Mouse (Mus musculus): ENCODE data around the gene Adap2. TPM values are rescaled to one million over a fixed set of nuclear protein-coding genes. Genes with fewer than 3 reads are reported as not detected.

The Adap2 gene
- polyA plus RNA-seq, 1 experiment from 2014 or later = 101 TPM

DNA sequence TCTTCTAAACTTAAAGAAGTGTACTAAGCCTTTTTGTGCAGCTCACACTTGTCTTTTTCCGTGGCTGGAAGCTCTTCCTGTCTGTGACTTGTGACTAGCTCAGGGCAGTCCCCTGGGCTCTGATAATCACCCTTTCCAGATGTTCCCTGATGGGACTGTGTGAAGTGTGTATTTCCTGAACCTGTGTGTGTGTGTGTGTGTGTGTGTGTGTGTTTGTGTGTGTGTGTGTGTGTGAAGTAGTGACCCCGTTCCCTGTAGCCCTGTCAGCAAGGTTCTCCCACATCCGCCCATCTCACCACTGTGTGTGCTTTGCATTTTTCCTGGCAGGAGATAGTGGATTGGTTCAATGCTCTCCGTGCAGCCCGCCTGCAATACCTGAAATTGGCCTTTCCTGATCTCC, 16.4 kb downstream of the Adap2 start:
- WGBS (ENCODE audit: missing documents) = 68% methylated on average over 5 of the region's 5 CpGs
- Histone ChIP-seq H3K27ac (peak overlapping the region; percentile 98), H3K4me3 (ENCODE audit: inconsistent target) (no peak overlapping the region), H3K79me2 (ENCODE audit: inconsistent target) (peaks cover 46% of the 10 kb centered on the region; the same call in 1 of the 2 replicates), H3K36me3 (ENCODE audit: inconsistent target) (peaks cover 53% of the 10 kb centered on the region)

DNA sequence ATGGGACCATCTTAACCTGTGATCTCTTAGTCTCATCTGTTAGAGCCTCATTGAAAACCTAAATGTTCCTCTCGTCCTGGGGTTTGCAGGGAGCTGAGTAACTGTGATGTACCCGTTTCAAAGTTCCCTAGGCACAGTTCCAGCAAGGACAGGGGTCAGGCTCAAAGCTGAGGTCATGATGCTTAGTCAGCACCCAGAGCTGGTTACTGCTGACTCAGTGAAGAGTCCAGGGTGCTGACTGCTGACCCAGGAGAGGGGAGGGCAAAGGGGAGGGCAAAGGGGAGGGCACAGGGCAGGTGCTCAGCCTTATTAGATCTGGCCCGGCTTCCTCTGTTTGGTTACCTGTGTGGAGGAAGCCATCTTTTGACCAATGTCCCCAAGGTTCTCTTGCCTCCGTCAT, 18.0 kb downstream of the Adap2 start:
- peak overlapping the region; percentile 98 for H3K27ac ChIP-seq
- WGBS (ENCODE audit: missing documents) = 50% methylated on average over 4 of the region's 4 CpGs

DNA sequence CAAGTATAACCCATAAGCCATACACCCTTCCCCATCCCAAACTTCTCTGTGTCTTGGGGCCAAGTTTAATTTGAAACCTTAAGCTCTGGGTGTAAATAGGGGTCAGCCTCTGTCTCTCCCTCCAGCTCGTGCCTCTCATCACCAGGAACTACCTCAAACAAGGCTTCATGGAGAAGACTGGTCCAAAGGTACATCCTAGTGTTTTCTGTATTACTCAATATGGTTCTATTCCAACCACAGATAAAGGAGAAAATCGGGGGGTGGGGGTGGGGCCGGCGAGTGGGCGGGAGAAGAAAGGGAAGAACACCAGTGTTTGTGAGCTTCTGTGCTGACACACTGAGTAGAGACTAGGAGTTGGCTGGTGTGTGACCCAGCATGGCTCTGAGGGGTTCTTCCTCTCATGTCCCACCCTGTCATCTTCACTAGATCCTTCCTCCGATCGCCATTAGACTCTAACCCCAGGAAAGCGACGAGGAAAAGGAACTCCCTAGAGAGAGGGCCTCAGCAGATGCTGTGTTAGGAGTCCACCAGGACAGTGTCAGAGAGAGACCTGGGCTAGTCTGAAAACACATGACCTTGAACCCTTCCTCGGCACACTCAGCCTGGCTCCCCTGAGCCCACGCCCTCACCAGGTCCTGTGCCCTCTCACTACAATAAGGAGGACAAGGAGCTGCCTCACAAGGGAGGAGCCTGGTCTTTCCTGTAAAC, 20.2 kb downstream of the Adap2 start:
- H3K27ac ChIP-seq = peak overlapping the region; percentile 98
- H3K4me3 ChIP-seq (ENCODE audit: inconsistent target) = no peak overlapping the region
- peaks cover 59% of the 10 kb centered on the region for H3K36me3 ChIP-seq (ENCODE audit: inconsistent target)
- H3K79me2 ChIP-seq (ENCODE audit: inconsistent target) = peaks cover 36% of the 10 kb centered on the region; the same call in 1 of the 2 replicates
- WGBS (ENCODE audit: missing documents) = 77% methylated on average over 11 of the region's 11 CpGs

More for the DNA sequence above, 18.0 kb downstream of the Adap2 start:
- Histone ChIP-seq H3K79me2 (ENCODE audit: inconsistent target) (peaks cover 36% of the 10 kb centered on the region; the same call in 1 of the 2 replicates), H3K4me3 (ENCODE audit: inconsistent target) (no peak overlapping the region), H3K36me3 (ENCODE audit: inconsistent target) (peaks cover 51% of the 10 kb centered on the region)

DNA sequence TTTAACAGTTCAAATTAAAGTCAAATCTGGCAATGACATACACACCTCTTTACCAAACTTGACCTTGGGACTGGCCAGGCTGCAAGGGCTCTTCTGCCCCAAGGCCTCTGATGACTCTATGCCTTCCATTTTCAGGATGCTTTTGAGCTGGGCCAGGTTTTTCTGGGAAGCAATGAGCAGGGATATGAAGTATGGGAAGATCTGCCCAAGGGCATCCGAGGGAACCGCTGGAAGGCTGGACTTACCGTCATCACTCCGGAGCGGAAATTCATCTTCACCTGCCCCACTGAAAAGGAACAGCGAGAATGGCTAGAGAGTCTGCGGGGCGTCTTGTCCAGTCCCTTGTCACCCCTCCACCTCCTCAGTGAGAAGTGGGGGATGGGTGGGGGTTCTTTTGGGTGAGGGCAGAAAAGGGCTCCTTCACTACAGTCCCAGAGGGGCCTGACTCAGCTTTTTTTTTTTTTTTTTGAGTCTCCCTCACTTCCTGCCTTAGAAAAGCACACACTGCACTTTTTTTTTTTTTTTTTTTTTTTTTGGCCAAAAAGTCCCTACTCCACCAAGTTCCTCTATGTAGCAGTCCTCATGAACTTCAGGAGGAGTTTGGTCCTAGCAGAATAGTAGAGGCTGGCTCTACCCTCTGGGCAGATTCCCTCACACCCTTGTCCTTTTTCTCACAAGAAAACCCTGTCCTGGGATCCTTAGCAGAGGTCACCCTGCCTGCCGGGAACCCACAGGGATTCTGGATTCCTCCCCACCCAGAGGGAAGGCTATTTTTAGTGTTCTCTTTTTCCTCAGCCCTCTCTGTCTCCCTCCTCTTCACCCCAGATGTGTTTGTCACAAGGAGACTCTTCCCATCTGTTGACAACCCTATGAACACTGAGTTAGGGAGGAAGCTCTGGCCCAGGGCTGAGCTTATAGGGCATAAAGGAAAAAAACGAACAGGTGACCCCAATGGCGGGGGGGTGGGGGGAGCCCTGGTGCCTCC, 23.3 kb downstream of the Adap2 start:
- Histone ChIP-seq H3K4me3 (ENCODE audit: inconsistent target) (no peak overlapping the region), H3K36me3 (ENCODE audit: inconsistent target) (peaks cover 51% of the 10 kb centered on the region), H3K79me2 (ENCODE audit: inconsistent target) (peaks cover 20% of the 10 kb centered on the region; the same call in 1 of the 2 replicates), H3K27ac (peak overlapping the region; percentile 98)
- WGBS (ENCODE audit: missing documents) = 56% methylated on average over 11 of the region's 11 CpGs

DNA sequence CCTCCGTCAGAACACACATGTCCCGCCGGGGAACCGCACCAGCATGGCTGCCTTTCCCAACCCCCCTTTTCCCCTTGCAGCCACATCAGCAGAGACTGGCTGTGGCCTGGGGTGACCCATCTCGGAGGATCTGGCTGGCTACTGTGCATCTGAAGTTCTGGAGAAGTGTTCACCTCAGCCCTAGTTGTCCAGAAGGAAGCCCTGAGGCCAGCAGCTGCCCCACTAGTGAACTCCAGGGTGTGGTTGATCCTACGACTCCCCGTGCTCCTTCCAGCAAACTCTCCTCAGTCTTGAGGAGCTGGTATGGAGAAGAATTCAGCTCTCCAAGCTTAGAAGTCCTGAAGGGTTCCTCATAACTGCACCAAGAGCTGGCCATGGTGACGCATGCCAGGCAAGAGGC, 24.4 kb downstream of the Adap2 start:
- Histone ChIP-seq H3K36me3 (ENCODE audit: inconsistent target) (peaks cover 40% of the 10 kb centered on the region), H3K27ac (peak overlapping the region; percentile 98), H3K79me2 (ENCODE audit: inconsistent target) (peaks cover 9% of the 10 kb centered on the region; the same call in 1 of the 2 replicates), H3K4me3 (ENCODE audit: inconsistent target) (no peak overlapping the region)
- 92% methylated on average over 8 of the region's 8 CpGs for WGBS (ENCODE audit: missing documents)

DNA sequence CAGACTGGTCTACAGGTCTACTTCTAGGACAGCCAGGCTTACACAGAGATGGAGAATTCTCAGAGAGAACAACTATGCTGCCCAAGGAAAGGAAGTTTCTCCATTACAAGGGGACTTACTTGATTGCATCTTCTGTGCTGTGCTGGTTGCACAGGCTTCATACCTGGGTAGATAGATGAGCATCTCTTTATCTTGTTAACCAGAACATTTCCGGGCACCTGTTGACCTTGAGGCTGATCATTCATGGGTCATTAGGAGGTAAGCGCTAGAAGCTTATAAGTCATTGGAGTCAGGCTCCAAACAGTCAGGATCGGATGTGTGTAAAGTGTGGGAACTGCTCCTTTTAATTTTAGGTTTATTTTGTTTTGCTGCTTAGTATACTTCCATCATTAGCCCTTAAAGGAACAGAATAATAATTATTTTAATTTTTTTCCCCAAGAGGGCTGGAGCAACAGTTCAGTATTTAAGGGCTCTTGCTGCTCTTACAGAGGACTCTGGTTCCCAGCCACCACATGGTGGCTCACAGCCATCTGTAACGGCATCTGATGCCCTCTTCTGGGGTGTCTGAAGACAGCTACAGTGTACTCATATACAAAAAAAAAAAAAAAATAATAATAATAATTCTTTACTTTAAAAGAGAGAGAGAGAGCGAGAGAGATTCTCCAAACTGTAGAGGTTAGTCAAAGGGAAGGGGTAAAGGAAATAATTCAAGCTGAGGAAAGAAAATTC, 27.3 kb downstream of the Adap2 start:
- Histone ChIP-seq H3K79me2 (ENCODE audit: inconsistent target) (peaks cover 26% of the 10 kb centered on the region), H3K36me3 (ENCODE audit: inconsistent target) (peaks cover 19% of the 10 kb centered on the region), H3K27ac (no peak overlapping the region), H3K4me3 (ENCODE audit: inconsistent target) (no peak overlapping the region)
- 81% methylated on average over 5 of the region's 5 CpGs for WGBS (ENCODE audit: missing documents)

DNA sequence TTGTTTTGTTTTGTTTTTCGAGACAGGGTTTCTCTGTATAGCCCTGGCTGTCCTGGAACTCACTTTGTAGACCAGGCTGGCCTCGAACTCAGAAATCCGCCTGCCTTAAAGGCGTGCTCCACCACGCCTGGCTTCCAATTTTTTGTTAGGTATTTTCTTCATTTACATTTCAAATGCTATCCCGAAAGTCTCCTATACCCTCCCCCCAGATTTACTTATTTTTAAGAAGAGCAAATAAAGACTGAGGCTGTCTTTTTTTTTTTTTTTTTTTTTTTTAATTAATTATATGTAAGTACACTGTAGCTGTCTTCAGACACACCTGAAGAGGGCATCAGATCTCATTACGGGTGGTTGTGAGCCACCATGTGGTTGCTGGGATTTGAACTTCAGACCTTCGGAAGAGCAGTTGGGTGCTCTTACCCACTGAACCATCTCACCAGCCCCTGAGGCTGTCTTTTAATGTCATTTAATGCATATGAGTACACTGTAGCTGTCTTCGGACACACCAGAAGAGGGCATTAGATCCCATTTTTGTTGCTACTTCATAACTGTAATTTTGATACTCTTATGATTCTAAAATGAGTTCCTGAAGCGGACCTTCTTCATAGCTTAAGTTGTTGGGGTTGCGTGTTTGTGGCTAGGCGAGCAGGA, 29.3 kb downstream of the Adap2 start:
- peak overlapping the region; percentile 95 for H3K27ac ChIP-seq

DNA sequence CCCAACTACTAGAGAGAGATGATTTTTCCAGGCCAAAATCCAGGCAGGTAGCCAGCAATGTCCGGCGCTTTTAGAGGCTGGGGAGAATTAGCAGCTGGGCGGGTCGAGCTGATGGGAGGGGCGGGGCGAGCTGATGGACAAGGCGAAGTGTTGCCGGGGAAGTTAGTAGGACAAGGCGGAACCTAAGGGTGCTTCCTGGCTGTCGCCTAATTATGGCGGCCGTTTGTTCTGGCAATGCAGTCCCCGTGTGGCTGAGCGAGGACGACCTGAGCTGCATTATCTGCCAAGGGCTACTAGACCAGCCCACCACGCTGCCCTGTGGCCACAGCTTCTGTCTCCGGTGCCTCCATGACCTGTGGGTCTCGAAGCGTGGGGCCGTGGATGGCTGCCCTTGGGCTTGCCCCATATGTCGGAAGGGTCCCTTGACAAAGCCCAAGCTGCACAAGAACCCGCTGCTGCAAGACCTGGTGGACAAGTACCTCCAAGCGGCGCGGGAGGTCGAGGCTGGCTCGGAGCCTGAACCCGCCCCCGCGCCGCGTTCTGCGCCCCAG, 29.9 kb downstream of the Adap2 start, which contains the start of gene Rnf135:
Gene Rnf135, plus strand, starts transcription at position 147 of the 551 bp plus-strand sequence.
- peak within 1 kb of the TSS; percentile 92 for H3K4me3 ChIP-seq (ENCODE audit: inconsistent target)
- H3K79me2 ChIP-seq (ENCODE audit: inconsistent target) = peaks cover 37% of the 10 kb centered on the region
- peak within 1 kb of the TSS; percentile 95 for H3K27ac ChIP-seq
- H3K36me3 ChIP-seq (ENCODE audit: inconsistent target) = peaks cover 6% of the 10 kb centered on the region; the same call in 1 of the 2 replicates
- 1% methylated on average over 30 of the region's 33 CpGs for WGBS (ENCODE audit: missing documents)

More for the DNA sequence above, 29.3 kb downstream of the Adap2 start:
- WGBS (ENCODE audit: missing documents) = 2% methylated on average over 4 of the region's 12 CpGs
- peaks cover 35% of the 10 kb centered on the region for H3K79me2 ChIP-seq (ENCODE audit: inconsistent target)
- H3K4me3 ChIP-seq (ENCODE audit: inconsistent target) = peak overlapping the region; percentile 92
- H3K36me3 ChIP-seq (ENCODE audit: inconsistent target) = peaks cover 11% of the 10 kb centered on the region

DNA sequence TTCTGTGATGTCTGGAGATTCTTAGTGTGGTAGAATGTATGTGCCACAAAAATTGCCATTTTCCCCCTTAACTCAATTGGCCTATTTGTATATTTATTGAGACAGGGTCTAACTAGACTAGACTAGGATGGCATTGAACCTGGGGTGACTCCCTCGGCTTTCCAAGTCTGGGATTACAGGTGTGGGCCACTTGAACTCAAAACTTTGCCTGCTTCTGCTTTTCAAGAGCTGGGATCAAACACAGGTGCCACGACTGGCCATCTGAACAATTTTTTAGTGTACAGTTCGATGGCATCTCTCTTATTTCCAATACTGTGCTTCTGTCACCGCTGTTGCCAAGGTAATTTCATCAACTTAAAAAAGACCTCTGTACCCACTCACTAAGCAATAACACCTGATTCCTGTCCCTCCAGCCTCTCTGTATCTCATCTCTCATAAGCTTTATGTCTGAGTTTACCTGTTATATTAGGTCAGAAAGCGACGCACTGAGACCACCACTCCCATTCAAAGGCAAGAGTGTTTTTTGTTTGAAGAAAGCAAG, 30.7 kb downstream of the Adap2 start:
- 79% methylated on average over 6 of the region's 6 CpGs for WGBS (ENCODE audit: missing documents)
- Histone ChIP-seq H3K4me3 (ENCODE audit: inconsistent target) (peak overlapping the region; percentile 92), H3K79me2 (ENCODE audit: inconsistent target) (peaks cover 43% of the 10 kb centered on the region), H3K27ac (peak overlapping the region; percentile 95), H3K36me3 (ENCODE audit: inconsistent target) (peaks cover 7% of the 10 kb centered on the region; the same call in 1 of the 2 replicates)

DNA sequence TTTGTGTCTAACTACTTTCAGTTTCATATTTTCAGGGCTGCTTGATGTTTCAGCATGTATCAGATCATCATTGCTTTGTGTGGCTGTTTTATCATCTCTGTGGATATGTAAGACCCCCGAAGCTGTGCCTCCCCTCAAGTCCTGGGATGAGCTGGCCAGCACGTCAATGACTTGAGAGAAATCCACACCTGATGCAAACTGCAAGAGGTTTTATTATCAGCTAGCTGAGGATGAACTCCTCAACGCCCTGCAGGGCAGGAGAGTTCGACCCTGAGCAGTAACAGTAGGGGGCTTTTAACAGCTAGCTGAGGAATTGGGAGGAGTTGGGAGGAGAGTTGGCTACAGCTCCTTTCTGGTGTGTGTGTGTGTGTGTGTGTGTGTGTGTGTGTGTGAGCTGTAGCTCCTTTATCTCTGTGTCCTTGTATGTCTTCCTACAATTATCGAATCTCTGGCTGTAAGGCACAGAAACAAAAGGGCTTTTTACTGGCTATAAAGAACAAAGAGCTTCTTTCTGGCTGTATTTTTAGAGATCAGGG, 31.6 kb downstream of the Adap2 start:
- Histone ChIP-seq H3K27ac (0 out of 2 replicates have a peak overlapping the region, but pooled peaks have one; percentile 95), H3K79me2 (ENCODE audit: inconsistent target) (peaks cover 43% of the 10 kb centered on the region), H3K36me3 (ENCODE audit: inconsistent target) (peaks cover 16% of the 10 kb centered on the region; the same call in 1 of the 2 replicates), H3K4me3 (ENCODE audit: inconsistent target) (peak overlapping the region; percentile 92; the same call in 1 of the 2 replicates)
- 96% methylated on average over 5 of the region's 5 CpGs for WGBS (ENCODE audit: missing documents)

DNA sequence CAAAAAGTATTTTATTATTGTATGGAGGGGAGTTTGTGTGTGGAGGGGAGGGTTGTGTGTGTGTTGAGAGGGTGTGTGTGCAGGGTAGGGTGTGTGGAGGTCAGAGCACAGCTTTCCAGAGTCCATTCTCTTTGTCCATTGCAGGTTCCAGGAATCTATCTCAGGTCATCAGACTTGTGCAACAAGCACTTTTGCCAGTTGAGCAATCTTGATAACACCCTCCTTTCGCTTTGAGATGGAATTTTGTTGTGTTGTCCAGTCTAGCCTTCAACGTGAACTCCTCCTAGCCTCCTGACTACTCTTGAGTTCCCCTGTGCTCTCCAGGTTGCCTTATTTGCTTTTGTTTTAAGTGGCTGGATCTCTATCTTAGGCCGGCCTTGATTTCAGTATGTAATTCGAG, 36.4 kb downstream of the Adap2 start:
- Histone ChIP-seq H3K27ac (no peak overlapping the region), H3K4me3 (ENCODE audit: inconsistent target) (no peak overlapping the region), H3K79me2 (ENCODE audit: inconsistent target) (peaks cover 26% of the 10 kb centered on the region), H3K36me3 (ENCODE audit: inconsistent target) (peaks cover 63% of the 10 kb centered on the region)
- WGBS (ENCODE audit: missing documents) = 96% methylated on average over 4 of the region's 4 CpGs

DNA sequence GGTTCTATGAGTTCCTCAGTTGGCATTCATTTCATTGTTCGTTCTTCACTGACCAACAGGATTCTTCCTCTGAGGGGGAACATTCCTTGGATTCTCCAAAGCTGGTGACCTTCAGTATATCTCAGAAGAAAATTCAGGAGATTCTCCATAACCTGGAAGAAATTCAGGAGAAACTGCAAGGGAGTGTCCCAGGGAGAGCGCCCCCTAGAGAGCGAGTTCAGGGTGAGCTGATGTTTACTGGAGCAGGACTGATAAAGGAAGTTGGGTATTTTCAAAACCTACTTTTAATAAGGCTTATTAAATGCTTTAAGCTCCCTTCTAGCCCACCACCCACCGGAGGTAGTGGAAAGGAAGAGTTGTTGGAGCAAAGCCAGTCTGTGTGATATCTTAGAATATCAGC, 39.9 kb downstream of the Adap2 start:
- Histone ChIP-seq H3K27ac (no peak overlapping the region), H3K36me3 (ENCODE audit: inconsistent target) (peaks cover 92% of the 10 kb centered on the region), H3K4me3 (ENCODE audit: inconsistent target) (no peak overlapping the region), H3K79me2 (ENCODE audit: inconsistent target) (peaks cover 6% of the 10 kb centered on the region; the same call in 1 of the 2 replicates)
- WGBS (ENCODE audit: missing documents) = 97% methylated on average over 4 of the region's 4 CpGs

DNA sequence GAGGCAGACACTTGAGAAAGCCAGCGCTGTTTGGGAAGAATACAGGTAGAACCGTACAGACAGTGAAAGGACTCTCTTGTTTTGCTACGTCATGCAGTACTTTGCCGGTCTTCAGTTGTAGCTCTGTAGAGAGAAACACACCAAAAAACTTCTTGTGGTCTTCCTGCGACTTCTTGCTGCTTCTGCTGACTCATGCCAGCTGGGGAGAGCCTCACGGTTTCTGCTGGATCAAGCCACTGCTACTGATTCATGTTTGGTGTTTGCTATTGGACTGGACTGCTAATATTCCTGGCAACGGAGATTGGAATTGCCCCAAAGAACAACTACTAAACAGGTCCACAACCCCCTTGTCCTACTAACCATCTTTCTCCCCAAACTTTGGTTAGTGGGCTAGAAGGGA, 42.4 kb downstream of the Adap2 start:
- peaks cover 76% of the 10 kb centered on the region for H3K36me3 ChIP-seq (ENCODE audit: inconsistent target)
- H3K79me2 ChIP-seq (ENCODE audit: inconsistent target) = no peaks in the 10 kb centered on the region
- no peak overlapping the region for H3K4me3 ChIP-seq (ENCODE audit: inconsistent target)
- H3K27ac ChIP-seq = no peak overlapping the region
- WGBS (ENCODE audit: missing documents) = 83% methylated on average over 7 of the region's 7 CpGs
